Mouse (Mus musculus): ENCODE results near the gene Hspb7.

- TF ChIP-seq POLR2A (IDR thresholded peaks at IDR 0.05; ENCODE audit: insufficient read depth, low read depth, low read length) (no peak), CTCF (IDR thresholded peaks at IDR 0.05) (no peak)
These were observed 50.9 kb downstream of the Hspb7 start for GRCm38 (mm10) chr4:141471491-141471890.

Data from heart, adult 2 months (tissue).